Mouse (Mus musculus) lung, adult 2 months (tissue): Measurements from ENCODE around the gene Cav1. TPM values are rescaled to one million over a fixed set of nuclear protein-coding genes. Genes with fewer than 3 reads are reported as not detected.

Source experiments
- DNase-seq: peaks from one replicate; pipeline ENCODE4 v3.0.0; 2022
- H3K4me1 ChIP-seq: fragments of 200-500 bp; 2 replicates; pipeline ENCODE4 v1.6.1; 2011; ENCODE audit warnings: low read length; ENCODE audit not compliant: control insufficient read depth, insufficient read depth
- H3K4me3 ChIP-seq: fragments of 200-500 bp; replicated peaks from 2 replicates; pipeline ENCODE3; 2011; ENCODE audit warnings: low read depth, mild to moderate bottlenecking, control low read depth, low read length; ENCODE audit errors: extremely low read depth
- CTCF ChIP-seq: fragments of 200-500 bp; IDR thresholded peaks from 2 replicates; pipeline ENCODE4 v1.5.1; 2011; ENCODE audit warnings: mild to moderate bottlenecking, low read length, control low read depth; ENCODE audit not compliant: insufficient read depth
- POLR2A ChIP-seq: fragments of 200-500 bp; IDR thresholded peaks from 2 replicates; pipeline ENCODE4 v1.6.1; 2011; ENCODE audit warnings: low read depth, mild to moderate bottlenecking, control low read depth, low read length, borderline replicate concordance; ENCODE audit errors: extremely low read depth
- WGBS: fragments of 180-500 bp; shearing (Covaris S2); methylation state at CpG from one replicate; pipeline ENCODE4 v1.1.7; 2018; 5-methylcytosine and 5-hydroxymethylcytosine counted together
- polyA plus RNA-seq: library from polyadenylated mRNA; depleted of rRNA; stranded (reverse); fragments of >200 nt; gene quantifications from 2 replicates; pipeline ENCODE4 v1.2.3, GENCODE M21; 2012

The Cav1 gene
- polyA plus RNA-seq, 1 experiment, result 1,746 TPM

DNA sequence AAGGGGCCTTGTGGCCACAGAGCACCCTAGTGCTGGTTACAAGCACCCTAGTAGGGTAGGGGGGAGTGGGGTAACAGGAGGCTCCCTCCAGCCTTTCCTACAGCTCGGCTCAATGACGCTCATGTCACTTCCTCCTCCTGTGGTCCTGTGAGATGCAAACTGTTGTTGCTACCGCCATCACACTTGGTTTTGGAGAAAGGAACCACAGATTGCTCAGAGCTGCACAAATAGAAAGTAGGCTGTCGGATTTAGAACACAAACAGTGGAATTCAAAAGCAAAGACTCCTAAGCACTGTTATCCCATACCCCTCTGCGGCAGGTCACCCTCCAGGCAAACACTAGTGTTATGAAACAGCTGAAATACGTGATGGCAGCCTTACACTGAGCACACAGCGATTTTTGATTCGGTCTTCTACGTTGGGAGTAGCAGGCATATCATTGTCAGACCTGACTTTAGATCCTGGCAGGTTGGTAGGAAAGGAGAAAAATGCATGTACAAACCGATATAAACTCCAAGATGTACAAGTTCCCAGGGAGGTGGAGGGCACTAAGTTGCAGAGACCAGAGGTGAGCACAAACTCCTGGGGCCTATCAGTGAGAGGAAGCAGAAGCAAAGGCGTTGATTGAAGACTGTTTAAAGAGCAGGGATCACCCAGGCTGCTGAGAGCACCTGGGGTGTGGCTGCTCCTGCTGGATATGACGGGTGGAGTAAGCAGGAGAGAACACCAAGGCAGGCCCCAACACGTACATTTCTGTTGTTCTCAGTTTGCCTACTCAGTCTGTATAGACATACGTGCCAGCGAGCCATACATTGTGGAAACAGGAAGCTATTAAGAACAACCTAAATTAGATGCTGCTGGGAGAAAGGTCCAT lies 10.4 kb downstream of the Cav1 start:
- H3K4me3 ChIP-seq, result no peak overlapping the region
- H3K4me1 ChIP-seq, result peaks cover 17% of the 10 kb centered on the region
- WGBS, result 38% methylated on average over 15 of the region's 15 CpGs
- no peak for DNase-seq
- no peak for TF ChIP-seq POLR2A
- no peak for TF ChIP-seq CTCF

DNA sequence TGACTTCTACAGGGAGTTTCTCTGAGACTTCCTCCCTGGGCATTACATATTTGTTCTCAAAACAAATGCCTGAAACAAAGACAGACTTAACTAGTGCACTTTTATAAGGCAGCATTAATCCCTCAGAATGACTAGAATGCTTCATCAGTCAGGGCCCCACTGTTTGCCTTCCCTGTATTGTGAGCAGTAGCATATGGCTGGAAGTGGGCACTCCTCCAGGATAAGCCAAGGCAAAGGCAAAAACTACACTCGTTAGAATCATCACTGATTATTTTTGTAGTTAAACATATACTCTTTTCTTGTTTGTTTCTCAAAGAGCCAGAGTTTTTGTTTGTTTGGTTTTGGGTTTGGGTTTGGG lies 11.0 kb downstream of the Cav1 start:
- DNase-seq, result no peak
- Histone ChIP-seq H3K4me1 (peaks cover 21% of the 10 kb centered on the region), H3K4me3 (no peak overlapping the region)
- TF ChIP-seq CTCF (no peak), POLR2A (no peak)
- WGBS, result 16% methylated on average over 1 of the region's 1 CpGs

DNA sequence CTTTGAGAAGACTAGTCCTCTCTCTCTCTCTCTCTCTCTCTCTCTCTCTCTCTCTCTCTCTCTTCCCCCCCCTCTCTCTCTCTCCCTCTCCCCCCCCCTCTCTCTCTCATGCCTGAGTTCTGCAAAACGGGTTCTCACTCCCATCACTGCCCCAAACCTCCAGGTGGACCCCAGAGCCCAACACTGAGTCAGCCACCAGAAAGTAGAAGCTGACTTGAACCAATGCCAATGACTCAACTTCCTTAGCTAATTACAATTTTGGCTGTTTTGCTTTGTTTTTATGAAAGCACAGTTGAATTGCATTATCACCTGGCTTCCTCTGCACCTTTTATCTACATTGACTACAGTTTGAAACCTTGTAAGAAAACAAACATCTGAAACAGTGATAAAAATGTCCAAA lies 11.8 kb downstream of the Cav1 start:
- no peak for DNase-seq
- Histone ChIP-seq H3K4me3 (no peak overlapping the region), H3K4me1 (peaks cover 21% of the 10 kb centered on the region)
- no peak for TF ChIP-seq POLR2A
- TF ChIP-seq CTCF, result no peak
- WGBS, result 13% methylated on average over 1 of the region's 1 CpGs

DNA sequence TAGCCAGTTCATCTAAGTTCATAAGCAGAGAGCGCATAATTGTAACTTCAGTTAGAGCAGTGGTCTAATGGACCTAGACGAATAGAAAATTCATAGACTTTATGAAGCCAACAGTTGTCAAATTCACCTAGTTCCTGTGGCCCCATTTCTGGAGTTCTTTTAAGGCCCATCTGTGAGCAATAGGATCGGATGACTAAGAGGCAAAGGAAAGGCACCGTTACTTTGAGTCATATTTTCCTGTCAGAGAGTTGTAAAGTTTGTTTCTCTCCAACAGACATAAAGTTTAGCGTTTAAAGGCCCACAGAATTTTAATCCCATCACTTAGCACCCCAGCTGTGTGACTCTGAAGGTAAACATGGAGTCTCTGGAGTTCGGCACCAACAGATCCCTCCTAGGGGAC lies 15.8 kb downstream of the Cav1 start:
- TF ChIP-seq CTCF, result no peak
- TF ChIP-seq POLR2A, result no peak
- 49% methylated on average over 6 of the region's 6 CpGs for WGBS
- Histone ChIP-seq H3K4me1 (peaks cover 22% of the 10 kb centered on the region), H3K4me3 (no peak overlapping the region)
- no peak for DNase-seq

DNA sequence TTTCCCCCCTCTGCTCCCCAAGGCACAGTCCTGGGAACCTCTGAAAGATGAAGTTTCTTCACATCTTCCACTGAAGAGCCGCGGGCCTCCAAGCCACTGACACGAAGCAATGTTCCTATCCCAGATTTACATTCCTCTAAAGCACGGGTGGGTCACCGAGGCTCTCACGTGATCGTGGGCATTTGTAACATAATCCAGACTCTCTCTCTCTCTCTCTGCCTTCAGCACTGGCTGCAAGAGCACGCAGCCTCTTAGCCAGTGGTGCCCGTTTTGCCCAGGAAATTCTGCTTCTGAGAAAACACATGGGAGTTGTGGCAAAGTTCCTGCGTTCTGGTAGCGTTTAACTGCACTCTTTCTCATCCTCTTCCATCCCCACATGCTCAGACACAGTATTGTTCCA lies 21.1 kb downstream of the Cav1 start:
- no peak for DNase-seq
- 38% methylated on average over 11 of the region's 11 CpGs for WGBS
- Histone ChIP-seq H3K4me1 (peaks cover 23% of the 10 kb centered on the region), H3K4me3 (no peak overlapping the region)
- TF ChIP-seq POLR2A, result no peak
- TF ChIP-seq CTCF, result no peak

DNA sequence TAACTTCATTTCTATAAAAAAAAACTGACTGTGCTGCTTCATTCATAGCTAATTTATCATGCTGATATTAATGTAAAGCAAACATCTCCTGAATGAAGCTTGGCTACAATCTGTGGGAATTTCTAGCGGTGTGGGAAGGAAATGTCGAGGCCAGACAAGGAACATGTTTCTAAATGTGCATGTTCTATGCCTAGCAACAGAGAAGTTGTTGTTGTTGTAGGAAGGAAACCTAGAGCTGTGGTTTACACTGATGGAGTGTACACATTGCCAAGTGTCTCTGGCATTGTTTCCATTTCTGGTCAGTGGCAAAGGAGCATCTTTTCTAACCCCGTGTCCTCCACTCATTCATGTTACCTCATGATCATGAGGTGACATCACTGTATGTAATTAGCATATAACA lies 23.7 kb downstream of the Cav1 start:
- WGBS, result 20% methylated on average over 3 of the region's 3 CpGs
- DNase-seq, result no peak
- no peak overlapping the region for H3K4me3 ChIP-seq
- no peak for TF ChIP-seq POLR2A
- no peak for TF ChIP-seq CTCF
- H3K4me1 ChIP-seq, result peaks cover 20% of the 10 kb centered on the region

DNA sequence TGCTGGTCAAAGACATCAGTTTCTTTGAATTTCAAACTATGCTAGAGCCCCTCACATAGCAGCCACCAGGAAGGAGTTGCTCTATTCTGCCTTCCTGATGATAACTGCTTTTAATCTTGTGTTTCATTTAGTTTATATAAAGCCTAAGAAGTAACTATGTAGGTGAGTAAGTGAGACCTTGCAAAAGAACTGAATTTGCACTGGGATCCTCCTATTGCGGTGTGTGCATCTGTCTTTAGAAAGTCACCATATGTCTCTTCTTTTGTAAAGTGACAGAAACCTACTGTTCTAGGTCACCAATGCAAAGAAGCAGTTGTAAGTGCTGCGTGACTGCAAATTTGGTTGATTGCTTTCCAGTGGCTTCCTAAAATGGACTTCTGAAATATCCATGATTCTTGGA lies 31.6 kb downstream of the Cav1 start:
- TF ChIP-seq POLR2A (no peak), CTCF (no peak)
- Histone ChIP-seq H3K4me3 (no peak overlapping the region), H3K4me1 (peaks cover 7% of the 10 kb centered on the region; the same call in 1 of the 2 replicates)
- WGBS, result 93% methylated on average over 2 of the region's 2 CpGs
- no peak for DNase-seq

DNA sequence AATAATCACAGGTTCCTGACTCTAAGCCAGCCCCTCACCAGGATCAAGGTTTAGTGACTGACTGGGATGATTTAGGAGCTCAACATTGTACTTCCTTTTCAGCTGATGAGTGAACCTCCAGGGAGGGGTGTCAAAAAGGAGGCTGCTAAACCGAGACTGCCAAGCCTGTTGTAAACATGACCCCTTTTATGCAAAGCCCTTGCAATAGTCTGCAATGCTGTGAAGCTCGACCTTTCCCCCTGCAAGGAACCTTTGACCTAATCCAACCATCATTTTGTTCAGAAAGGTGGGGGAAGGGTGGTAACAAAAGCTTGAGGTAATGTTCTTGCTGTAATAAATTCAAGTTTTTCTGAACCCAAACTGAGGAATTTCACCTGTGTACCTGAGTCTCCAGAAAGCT lies 34.3 kb downstream of the Cav1 start:
- no peak overlapping the region for H3K4me3 ChIP-seq
- 15% methylated on average over 2 of the region's 2 CpGs for WGBS
- TF ChIP-seq CTCF (no peak), POLR2A (no peak)
- no peak for DNase-seq
- peaks cover 3% of the 10 kb centered on the region; the same call in 1 of the 2 replicates for H3K4me1 ChIP-seq

DNA sequence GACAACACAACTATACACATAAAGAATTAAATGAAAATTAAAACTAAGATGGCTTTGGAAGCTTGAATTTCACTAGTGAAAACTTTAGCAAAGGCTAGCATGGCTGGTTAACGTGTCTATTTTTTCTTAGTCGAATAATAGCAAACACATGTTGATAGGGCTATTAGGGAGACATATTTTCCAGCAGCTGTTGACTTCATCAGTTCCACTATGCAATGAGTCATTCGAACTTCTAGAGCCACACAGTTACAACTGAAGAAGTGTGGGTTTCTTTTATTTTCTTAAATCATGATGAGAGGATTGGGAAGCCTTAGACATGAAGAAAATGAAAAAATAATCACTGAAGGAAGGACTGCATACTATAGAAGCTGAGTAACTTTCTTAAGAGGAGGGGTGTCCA lies 41.9 kb downstream of the Cav1 start:
- 75% methylated on average over 3 of the region's 3 CpGs for WGBS
- H3K4me1 ChIP-seq, result no peaks in the 10 kb centered on the region
- H3K4me3 ChIP-seq, result no peak overlapping the region
- no peak for DNase-seq
- TF ChIP-seq POLR2A (no peak), CTCF (no peak)

DNA sequence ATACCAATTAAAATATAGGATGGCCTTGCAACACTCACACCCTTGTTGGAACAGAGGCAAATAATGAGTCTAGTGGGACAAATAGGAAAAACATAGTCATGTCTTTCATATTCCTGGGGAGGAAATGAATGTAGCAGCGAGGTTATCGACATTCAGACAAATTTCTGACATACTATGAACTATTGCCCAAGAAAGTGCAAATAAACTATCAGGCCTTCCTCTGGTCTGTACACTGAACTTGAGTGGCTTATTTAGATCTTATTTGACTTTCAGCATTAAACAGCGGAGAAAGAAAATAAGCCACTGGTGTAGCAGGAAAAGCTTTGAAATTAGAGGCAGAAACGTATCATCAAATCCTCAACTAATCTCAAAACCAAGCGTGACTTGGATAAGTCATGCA lies 44.7 kb downstream of the Cav1 start:
- no peak for TF ChIP-seq CTCF
- TF ChIP-seq POLR2A, result no peak
- Histone ChIP-seq H3K4me1 (peaks cover 11% of the 10 kb centered on the region), H3K4me3 (no peak overlapping the region)
- DNase-seq, result no peak
- WGBS, result 75% methylated on average over 5 of the region's 5 CpGs
